Mouse (Mus musculus) heart, postnatal 4 days (tissue): ENCODE data around the gene Cav2. TPM values are rescaled to one million over a fixed set of nuclear protein-coding genes. Genes with fewer than 3 reads are reported as not detected.

Experiments
- DNase-seq: peaks from one replicate; pipeline ENCODE4 v3.0.0; 2021
- total RNA-seq, 2 experiments: library from RNA; stranded (reverse); gene quantifications; 2 replicates each; pipeline ENCODE4 v1.2.3; 2021

The Cav2 gene
- total RNA-seq = 10 to 100 TPM; 51.3 to 54.4 TPM

GRCm38 (mm10) chr6:17280939-17281756, at the start of gene Cav2:
Gene Cav2, plus strand, starts transcription at chr6:17281185.
- DNase-seq = peak; percentile 85

- DNase-seq = no peak
Observed at GRCm38 (mm10) chr6:17239693-17240092, 41.3 kb upstream of the Cav2 start.

- no peak for DNase-seq
Observed at GRCm38 (mm10) chr6:17241013-17241412, 40.0 kb upstream of the Cav2 start.

- no peak for DNase-seq
Observed at GRCm38 (mm10) chr6:17246959-17247358, 34.0 kb upstream of the Cav2 start.

GRCm38 (mm10) chr6:17247673-17248072, 33.3 kb upstream of the Cav2 start:
- no peak for DNase-seq

- no peak for DNase-seq
Observed at GRCm38 (mm10) chr6:17248241-17248640, 32.7 kb upstream of the Cav2 start.

GRCm38 (mm10) chr6:17251958-17252357, 29.0 kb upstream of the Cav2 start:
- no peak for DNase-seq

- no peak for DNase-seq
Observed at GRCm38 (mm10) chr6:17258142-17258541, 22.8 kb upstream of the Cav2 start.

- DNase-seq = no peak
Observed at GRCm38 (mm10) chr6:17258911-17259310, 22.1 kb upstream of the Cav2 start.

- DNase-seq = no peak
Observed at GRCm38 (mm10) chr6:17262786-17263185, 18.2 kb upstream of the Cav2 start.

GRCm38 (mm10) chr6:17265043-17265442, 15.9 kb upstream of the Cav2 start:
- DNase-seq = no peak

- no peak for DNase-seq
Observed at GRCm38 (mm10) chr6:17266466-17266865, 14.5 kb upstream of the Cav2 start.

GRCm38 (mm10) chr6:17278366-17278765, 2.6 kb upstream of the Cav2 start:
- no peak for DNase-seq

GRCm38 (mm10) chr6:17281757-17282092, 740 bp downstream of the Cav2 start:
- DNase-seq = peak; percentile 10

- DNase-seq = peak; percentile 35
Observed at GRCm38 (mm10) chr6:17282159-17282558, 1.2 kb downstream of the Cav2 start.

GRCm38 (mm10) chr6:17283834-17284233, 2.8 kb downstream of the Cav2 start:
- DNase-seq = no peak

GRCm38 (mm10) chr6:17286381-17286780, 5.4 kb downstream of the Cav2 start:
- no peak for DNase-seq

GRCm38 (mm10) chr6:17295116-17295515, 14.1 kb downstream of the Cav2 start:
- DNase-seq = no peak

GRCm38 (mm10) chr6:17305954-17306601, 25.1 kb downstream of the Cav2 start, which contains the start of gene Cav1:
Gene Cav1, plus strand, starts transcription at chr6:17306335.
- peak; percentile 86 for DNase-seq

GRCm38 (mm10) chr6:17306602-17307325, 25.8 kb downstream of the Cav2 start:
- peak; percentile 36 for DNase-seq

- DNase-seq = peak; percentile 86
Observed at GRCm38 (mm10) chr6:17307461-17308115, 26.6 kb downstream of the Cav2 start.

GRCm38 (mm10) chr6:17308661-17309060, 27.7 kb downstream of the Cav2 start:
- no peak for DNase-seq

GRCm38 (mm10) chr6:17309260-17309659, 28.3 kb downstream of the Cav2 start:
- DNase-seq = no peak
